Mouse (Mus musculus) E14TG2a.4 (cell line): ENCODE data around the gene Vdac1.

Experiments
- H3K27me3 ChIP-seq: 2 replicates; pipeline ENCODE4 v1.6.1; 2014; ENCODE audit warnings: low read length, control low read depth; ENCODE audit not compliant: insufficient read depth
- H3K36me3 ChIP-seq: 2 replicates; pipeline ENCODE4 v1.6.1; 2014; ENCODE audit warnings: low read length, control low read depth; ENCODE audit not compliant: insufficient read depth
- H3K4me1 ChIP-seq: replicated peaks from 2 replicates; pipeline ENCODE4 v1.6.1; 2014; ENCODE audit warnings: low read depth, low read length, control low read depth
- H3K4me3 ChIP-seq: replicated peaks from 2 replicates; pipeline ENCODE4 v1.5.1; 2014; ENCODE audit warnings: mild to moderate bottlenecking, low read length
- H3K9me3 ChIP-seq: 2 replicates; pipeline ENCODE4 v1.6.1; 2014; ENCODE audit warnings: low read length, control low read depth
- CTCF ChIP-seq: conservative IDR thresholded peaks from 2 replicates; pipeline ENCODE4 v1.5.1; 2014; ENCODE audit warnings: low read length
- NANOG ChIP-seq: IDR thresholded peaks from 2 replicates; pipeline ENCODE4 v1.6.1; 2014; ENCODE audit warnings: borderline replicate concordance, low read length, mixed read lengths
- POU5F1 ChIP-seq: IDR thresholded peaks from 2 replicates; pipeline ENCODE4 v1.6.1; 2014; ENCODE audit warnings: low read length, borderline replicate concordance

The Vdac1 gene

GRCm38 (mm10) chr11:52360471-52361277 lies at the start of gene Vdac1:
Gene Vdac1 (plus strand): TSS chr11:52360860.
- H3K4me1 ChIP-seq, result peaks cover 54% of the 10 kb centered on the region
- peaks cover 30% of the 10 kb centered on the region for H3K9me3 ChIP-seq
- TF ChIP-seq CTCF (no peak), NANOG (no peak), POU5F1 (no peak)
- peak within 1 kb of the TSS; percentile 98 for H3K4me3 ChIP-seq
- H3K27me3 ChIP-seq, result no peaks in the 10 kb centered on the region
- H3K36me3 ChIP-seq, result peaks cover 42% of the 10 kb centered on the region

DNA sequence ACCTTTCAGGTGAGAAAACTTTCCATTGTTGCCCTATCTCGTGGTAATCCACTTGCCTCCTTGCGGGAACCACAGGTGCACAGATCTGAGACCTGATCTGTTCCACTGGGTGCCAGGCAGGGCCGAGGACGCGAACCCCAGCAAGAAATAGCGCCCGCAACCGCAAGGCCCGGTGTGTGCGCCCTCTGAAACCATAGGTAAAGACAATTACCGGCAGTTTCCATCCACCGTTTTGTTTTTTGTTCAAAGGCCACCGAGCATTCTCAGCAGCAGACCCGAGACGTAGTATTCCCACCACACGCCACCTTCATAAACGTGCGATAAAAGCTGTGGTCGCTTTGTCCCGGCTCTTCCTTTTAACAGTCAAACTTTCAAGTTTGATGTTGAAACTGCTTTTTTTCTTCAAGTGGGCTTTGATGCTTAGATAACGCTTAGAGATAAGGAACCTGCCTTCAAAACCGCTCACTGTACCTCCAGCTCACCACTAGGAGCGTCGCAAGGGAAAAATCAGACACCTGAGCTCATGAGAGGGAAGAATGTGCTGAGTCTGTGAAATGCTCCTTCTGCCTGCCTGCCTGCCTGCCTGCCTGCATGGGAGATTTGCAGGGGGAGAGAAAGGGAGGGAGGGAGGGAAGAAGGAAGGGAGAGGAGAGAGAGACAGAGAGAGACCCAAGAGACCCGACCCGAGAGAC lies 46.4 kb upstream of the Vdac1 start:
- Histone ChIP-seq H3K9me3 (no peaks in the 10 kb centered on the region), H3K27me3 (peaks cover 31% of the 10 kb centered on the region), H3K4me3 (peak overlapping the region; percentile 62), H3K36me3 (no peaks in the 10 kb centered on the region), H3K4me1 (peaks cover 48% of the 10 kb centered on the region)
- TF ChIP-seq NANOG (no peak), CTCF (peak; percentile 37)

GRCm38 (mm10) chr11:52318445-52318844 lies 42.2 kb upstream of the Vdac1 start:
- peaks cover 48% of the 10 kb centered on the region for H3K4me1 ChIP-seq
- no peaks in the 10 kb centered on the region for H3K9me3 ChIP-seq
- H3K36me3 ChIP-seq, result no peaks in the 10 kb centered on the region
- TF ChIP-seq NANOG, result no peak
- TF ChIP-seq POU5F1, result no peak
- TF ChIP-seq CTCF, result no peak
- peaks cover 35% of the 10 kb centered on the region for H3K27me3 ChIP-seq
- no peak overlapping the region for H3K4me3 ChIP-seq

DNA sequence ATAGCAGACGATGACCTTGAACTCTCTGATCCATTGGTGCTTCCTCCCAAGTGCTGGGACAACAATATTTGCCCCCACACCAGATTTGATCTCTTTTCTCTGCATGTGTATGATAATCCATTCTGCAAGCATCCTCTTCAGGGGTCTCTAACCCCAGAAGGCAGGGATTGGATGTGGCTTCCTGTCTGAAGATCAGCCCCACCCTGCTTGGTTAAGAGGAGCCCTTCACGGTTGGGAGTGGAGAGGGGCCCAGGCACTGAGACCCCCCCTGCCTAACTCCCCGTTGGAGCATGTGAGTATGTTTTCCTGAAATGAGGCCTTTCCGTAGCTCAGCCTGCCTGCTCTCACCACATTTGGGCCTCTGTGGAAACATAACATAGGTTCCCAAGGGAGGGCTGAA lies 41.0 kb upstream of the Vdac1 start:
- Histone ChIP-seq H3K36me3 (no peaks in the 10 kb centered on the region), H3K9me3 (no peaks in the 10 kb centered on the region), H3K4me1 (peaks cover 46% of the 10 kb centered on the region), H3K27me3 (peaks cover 34% of the 10 kb centered on the region), H3K4me3 (no peak overlapping the region)
- TF ChIP-seq CTCF (no peak), NANOG (no peak), POU5F1 (no peak)

DNA sequence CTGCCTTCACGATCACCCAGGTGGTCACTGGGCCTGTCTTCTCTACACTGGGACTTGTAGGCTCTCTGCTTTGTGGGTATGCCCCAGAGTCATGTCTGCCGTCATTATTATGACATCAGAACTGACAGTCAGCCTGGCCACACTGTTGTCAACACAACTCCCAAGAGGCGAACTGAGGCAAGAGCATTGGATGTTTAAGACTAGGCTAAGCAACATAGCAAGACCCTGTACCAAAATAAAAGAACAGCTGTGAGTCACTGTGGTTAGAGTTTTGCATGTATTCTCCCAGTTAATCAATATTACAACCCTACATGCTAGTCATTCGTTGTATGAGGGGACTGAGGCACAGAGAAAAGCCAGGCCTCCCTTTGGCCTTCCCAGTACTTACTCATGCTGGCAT lies 40.1 kb upstream of the Vdac1 start:
- no peak overlapping the region for H3K4me3 ChIP-seq
- peaks cover 35% of the 10 kb centered on the region for H3K27me3 ChIP-seq

GRCm38 (mm10) chr11:52321540-52321939 lies 39.1 kb upstream of the Vdac1 start:
- no peaks in the 10 kb centered on the region for H3K9me3 ChIP-seq
- H3K36me3 ChIP-seq, result no peaks in the 10 kb centered on the region
- no peak for TF ChIP-seq NANOG
- no peak for TF ChIP-seq CTCF
- no peak for TF ChIP-seq POU5F1
- H3K4me1 ChIP-seq, result peaks cover 53% of the 10 kb centered on the region
- peaks cover 37% of the 10 kb centered on the region for H3K27me3 ChIP-seq
- H3K4me3 ChIP-seq, result no peak overlapping the region

More for the DNA sequence above, 40.1 kb upstream of the Vdac1 start:
- Histone ChIP-seq H3K9me3 (no peaks in the 10 kb centered on the region), H3K36me3 (no peaks in the 10 kb centered on the region), H3K4me1 (peaks cover 51% of the 10 kb centered on the region)
- TF ChIP-seq NANOG, result no peak
- TF ChIP-seq POU5F1, result no peak
- TF ChIP-seq CTCF, result no peak

GRCm38 (mm10) chr11:52324442-52325367 lies 36.0 kb upstream of the Vdac1 start:
- H3K4me3 ChIP-seq, result peak overlapping the region; percentile 32
- TF ChIP-seq NANOG (no peak), POU5F1 (no peak), CTCF (no peak)
- H3K36me3 ChIP-seq, result no peaks in the 10 kb centered on the region
- no peaks in the 10 kb centered on the region for H3K9me3 ChIP-seq
- H3K4me1 ChIP-seq, result peaks cover 44% of the 10 kb centered on the region
- peaks cover 28% of the 10 kb centered on the region for H3K27me3 ChIP-seq

DNA sequence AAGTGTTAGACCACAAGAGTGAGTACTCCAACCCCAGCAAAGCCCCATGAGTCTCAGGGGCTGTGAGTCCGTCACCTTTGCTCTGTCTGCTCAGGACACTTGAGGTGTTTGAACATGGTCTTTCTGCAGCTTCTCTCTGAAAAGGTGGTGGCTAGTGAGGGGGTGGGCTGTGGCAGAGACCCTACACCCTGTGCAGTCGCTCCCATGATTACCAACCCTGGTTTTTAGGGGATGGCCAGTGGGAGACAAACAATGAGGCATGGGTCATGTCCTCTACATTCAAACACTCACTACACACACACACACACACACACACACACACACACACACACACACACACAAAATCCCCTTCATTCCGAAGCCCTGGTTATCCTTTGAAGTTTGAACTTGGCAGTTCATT lies 33.3 kb upstream of the Vdac1 start:
- no peak for TF ChIP-seq POU5F1
- no peak for TF ChIP-seq CTCF
- no peak for TF ChIP-seq NANOG
- H3K9me3 ChIP-seq, result no peaks in the 10 kb centered on the region
- H3K4me1 ChIP-seq, result peaks cover 41% of the 10 kb centered on the region
- peaks cover 23% of the 10 kb centered on the region for H3K27me3 ChIP-seq
- no peak overlapping the region for H3K4me3 ChIP-seq
- H3K36me3 ChIP-seq, result no peaks in the 10 kb centered on the region
